Mouse (Mus musculus) frontal cortex, postnatal 36 days (tissue): ENCODE measurements at regions not wholly inside any gene's neighbourhood (a gene's known extent, or its start where the extent isn't known, plus 50 kb on each side); places are given as distances from the start of the nearest gene placed in this dataset.

Experiments
- DNase-seq, 2 experiments: peaks; one replicate each; pipeline ENCODE4 v3.0.0; 2022; ENCODE audit warnings: low spot score in 2 of 2

DNA sequence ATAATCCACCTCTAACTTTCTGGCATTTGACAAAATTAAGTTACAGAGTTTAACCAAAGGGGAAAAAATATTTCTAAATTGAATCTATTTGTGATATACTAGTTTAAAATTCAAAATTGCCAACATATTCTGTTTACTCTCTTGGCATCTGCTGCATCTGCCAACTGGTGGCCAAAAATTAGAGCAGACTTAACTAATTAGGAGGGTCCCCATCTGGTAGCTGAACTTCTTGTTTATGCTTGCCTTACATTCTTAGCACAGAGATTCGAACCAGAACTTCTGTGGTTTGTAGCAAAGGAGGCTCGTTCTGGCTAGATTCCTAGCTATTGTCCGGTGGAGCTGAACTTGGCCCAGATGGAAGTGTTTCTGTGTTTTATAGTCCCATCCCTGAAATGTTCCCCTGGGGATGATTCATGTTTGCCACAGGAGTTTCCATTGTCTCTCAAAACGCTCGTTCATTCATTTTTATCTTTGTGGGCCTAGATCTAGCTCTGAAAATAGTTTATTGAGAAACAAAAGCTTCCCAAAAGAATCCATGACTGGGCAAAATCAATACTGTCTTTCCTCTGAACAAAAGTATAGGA, 3461.5 kb upstream of the Gm7489 start:
- DNase-seq: no peak

DNA sequence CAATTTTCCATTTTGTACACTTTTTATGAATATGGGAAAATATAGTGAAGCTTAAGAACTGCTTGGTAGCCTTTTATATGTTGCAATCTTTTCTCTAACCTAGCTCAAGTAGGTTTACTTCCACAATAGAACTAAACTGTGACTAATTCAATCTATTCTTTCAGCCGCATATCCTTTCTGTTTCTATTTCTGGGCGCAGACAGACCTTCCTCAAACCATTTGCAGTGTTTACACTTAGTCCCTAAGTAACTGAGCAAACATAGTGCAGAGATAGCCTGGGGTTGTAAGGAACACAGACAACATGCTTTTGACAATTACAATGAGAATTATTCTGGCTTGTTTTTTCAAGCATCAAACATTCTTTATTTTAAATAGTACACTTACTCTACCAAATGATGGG, 3435.1 kb upstream of the Gm7489 start:
- no peak for DNase-seq

DNA sequence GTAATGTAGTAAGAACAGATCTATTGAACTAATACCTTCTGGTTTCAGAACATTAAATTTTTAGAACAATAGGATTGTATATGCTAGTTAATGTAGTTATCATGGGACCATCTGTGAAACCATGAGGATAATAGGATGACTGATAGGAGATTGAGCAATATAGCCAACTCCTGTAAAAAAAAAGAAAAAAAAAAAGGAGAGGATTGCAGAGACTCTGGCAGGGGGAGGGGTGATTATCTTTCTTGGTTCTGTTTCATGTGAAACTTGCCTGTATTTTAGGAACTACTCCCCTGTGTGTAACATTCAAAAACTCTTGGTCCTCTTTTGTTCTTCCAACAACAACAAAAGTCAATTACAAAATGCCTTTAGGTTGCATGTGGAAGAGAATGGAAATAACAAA, 3412.1 kb upstream of the Gm7489 start:
- DNase-seq: no peak

DNA sequence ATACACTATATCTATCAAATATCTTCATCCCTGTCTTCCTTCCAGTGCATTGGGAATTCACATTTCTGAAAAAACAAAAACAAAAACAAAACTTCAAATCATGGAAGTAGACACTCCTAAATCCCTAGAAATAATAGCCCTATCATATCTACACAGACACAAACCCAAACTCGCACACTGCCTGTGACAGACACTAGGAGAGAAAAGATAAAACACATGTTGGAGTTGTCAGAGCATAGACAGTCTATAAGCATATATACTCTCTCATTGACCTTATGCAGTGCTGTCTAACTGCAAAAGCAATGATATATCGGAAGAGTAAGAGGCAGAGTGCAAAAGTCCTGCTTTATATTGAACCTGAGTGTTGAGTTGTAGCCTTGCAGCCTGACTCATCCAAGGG, 3386.0 kb upstream of the Gm7489 start:
- DNase-seq: no peak

DNA sequence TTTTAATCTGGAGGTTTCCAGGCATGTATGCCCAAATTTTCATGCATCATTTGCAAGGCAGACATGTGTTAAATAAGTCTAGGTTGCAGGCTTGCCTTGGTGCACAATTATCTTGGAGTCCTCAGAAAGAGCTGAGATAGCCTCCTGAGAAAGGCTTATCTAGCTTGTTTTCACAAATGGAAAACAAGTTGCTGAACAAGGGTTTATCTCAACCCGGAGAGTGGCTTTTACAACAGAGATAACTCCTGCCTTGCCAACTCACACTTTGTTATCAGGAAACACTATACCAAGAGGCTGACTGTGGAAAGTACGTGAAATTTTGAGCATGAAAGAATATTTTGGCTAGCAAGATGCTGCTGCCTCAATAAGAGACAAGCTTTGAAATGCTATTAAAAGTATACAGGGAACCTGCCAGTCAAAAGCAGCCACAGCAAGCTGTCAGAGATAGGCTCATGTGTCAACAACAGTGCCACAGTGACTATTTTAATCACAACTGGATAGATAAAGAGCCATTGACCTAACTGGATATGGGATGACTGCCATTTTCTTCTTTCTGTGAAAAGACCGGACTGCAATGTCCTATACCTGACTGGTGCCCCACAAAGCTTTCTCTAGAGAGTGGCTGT, 3376.6 kb upstream of the Gm7489 start:
- DNase-seq: no peak

DNA sequence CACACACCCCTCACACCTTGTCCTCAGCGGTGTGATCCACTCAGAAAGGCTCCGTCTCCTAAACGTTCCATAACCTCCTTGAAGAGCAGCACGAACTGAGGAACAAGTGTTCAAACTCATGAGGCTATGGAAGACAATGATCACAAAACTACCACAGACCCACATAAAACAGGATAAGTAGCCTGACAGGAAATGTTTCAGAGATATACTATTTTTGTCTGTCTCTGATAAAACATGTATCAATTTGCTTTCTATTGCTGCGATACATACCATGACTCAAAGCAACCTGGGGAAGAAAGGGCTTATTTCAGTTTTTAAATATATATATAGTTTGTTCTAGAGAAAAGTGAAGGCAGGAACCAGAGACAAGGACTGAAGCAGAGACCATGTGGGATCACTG, 3371.7 kb upstream of the Gm7489 start:
- no peak for DNase-seq

DNA sequence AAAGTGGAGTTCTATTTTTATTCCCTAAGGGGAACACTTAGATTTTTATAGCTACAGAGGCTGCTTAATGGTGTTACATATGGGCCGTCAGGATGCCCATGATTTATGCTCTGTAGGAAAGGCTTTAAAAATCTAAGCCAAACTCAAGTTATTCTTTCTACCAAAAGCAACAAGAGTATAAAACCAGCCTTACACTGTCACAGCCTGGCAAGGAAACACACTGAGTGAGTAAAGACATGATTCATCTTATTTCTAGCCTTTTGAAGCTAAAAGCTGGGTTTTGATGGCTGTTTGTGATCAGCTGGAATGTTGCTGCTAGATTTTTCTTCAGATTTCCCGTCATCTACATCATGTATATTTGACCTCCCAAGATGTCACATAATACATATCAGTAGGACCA, 3359.9 kb upstream of the Gm7489 start:
- peak in 1 of 2 experiments; percentile 4 for DNase-seq

DNA sequence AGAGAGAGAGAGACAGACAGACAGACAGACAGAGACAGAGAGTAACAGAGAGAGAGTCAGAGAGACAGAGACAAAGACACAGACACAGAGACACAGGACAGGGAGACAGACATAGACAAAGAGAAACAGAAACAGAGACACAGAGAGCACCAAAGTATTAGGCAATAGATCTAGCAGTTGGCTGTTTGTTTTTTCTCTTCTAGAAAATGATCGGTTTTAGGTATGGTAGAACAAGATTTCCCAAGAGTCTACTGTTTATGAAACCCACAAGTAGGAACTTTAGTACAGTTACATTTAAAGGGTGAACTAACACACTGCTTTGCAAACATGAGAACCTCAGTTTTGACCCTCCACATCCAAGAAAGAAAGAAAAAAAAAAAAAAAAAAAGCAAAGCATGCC, 3350.2 kb upstream of the Gm7489 start:
- no peak for DNase-seq

DNA sequence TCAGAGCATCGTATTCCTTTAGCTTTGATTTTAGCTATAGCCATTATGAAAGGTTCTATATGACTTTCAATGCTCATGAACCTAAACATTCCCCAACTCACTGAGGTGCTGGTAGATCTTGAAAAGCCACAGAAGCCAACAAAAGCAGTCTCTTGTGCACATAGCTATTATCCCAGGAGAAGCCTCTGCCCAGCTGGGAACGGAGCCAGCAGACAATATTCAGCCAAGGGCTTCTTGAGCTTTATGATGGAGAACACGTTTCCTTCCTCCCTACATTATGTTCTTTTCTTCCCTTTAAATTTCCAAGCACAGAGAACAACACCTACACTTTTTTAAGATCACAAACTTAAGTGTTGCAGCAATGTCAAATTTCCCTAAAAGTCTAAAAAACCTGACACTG, 3321.1 kb upstream of the Gm7489 start:
- DNase-seq: no peak

DNA sequence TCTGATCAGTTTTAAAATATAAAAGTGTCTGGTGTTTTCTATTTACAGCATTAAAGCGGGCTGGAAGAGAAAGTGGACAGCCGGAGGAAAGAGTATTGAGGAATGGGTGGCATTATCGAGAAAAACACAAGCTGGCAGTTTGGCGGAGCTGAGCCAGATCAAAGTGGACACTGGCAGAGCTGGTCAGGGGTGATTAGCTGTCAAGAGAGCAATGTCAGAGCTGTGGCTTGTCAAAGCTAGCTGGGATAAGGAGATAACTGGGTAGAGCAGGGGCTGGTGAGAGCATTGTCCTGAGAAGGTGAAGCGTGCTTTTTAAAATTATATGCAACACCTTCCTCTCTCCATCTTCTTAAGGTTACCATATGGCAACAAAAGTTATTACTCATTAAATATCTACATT, 3303.9 kb upstream of the Gm7489 start:
- DNase-seq: no peak

DNA sequence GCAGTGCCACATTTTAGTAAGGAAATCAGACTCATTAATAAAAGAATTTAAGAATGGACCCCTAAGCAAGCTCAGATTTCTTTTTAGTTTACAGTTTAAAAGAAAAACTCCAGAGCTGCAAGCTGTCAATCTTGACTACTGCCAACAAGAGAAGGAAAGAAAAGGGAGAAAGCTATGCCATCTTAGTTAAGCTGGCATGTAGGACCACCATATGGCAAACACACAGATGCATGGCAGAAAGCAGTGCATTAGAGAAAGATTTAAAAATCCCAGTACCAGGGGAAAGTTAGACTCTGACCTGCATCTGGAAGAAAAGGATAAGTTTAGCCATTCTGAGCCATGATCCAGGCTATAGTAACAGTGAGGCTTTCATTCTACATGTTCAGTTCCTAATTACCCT, 3300.8 kb upstream of the Gm7489 start:
- no peak for DNase-seq

DNA sequence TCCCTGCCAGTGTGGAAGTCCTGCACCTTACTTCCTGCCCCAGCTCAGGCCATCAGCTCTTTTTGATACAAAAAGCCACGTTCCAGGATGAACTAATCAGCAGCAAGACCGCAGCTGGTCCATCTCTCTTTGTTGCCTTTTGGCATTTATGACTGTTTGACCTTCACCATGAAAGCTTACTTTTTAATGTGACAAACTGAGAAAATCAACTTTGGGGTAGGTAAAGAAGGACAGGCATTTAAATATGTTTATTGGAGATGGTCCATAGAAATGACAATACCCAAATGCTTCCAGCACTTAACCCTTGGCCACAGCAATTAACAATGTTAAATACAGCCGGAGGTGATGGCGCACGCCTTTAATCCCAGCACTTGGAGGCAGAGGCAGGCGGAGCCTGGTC, 3299.2 kb upstream of the Gm7489 start:
- DNase-seq: no peak
